31 mouse cellular contexts compared by ENCODE assay signal in genomic region chr4:155508614-155509013, GRCm38 (mm10). TPM values are rescaled to one million over a fixed set of nuclear protein-coding genes. Genes with fewer than 3 reads are reported as not detected.
DNase-seq lines count a peak whose midpoint lies in the region; ATAC-seq and TF ChIP-seq lines count a peak whose summit lies in the region.
"Had no signal": no experiment of that assay in that cellular context is flagged by ENCODE, and none has a peak within 500 bp of the region (broad histone marks: within the 10 kb centered on the region; RNA-seq: fewer than 3 reads in every experiment).

No protein-coding gene starts in this region.

- peak; percentile 36 for DNase-seq in A20 (ENCODE audit: low read depth, low spot score)
- peak; percentile 47 for DNase-seq in Muller cell, postnatal 12 days (ENCODE audit: inconsistent ontology term)
- no peak for DNase-seq in gastrocnemius, adult 8-10 months (ENCODE audit: low spot score in 2 of 2)
- DNase-seq in lung, postnatal 25 days (ENCODE audit: low spot score), result no peak
- DNase-seq: adrenal gland, adult 8-10 months; adrenal gland, postnatal 25 days; B cell, adult 2 months; cerebellum, adult 11-12 months; cerebellum, adult 9-11 months; cerebellum, postnatal 25 days; embryo, embryonic 11 days; gastrocnemius, postnatal 10 days; gastrocnemius, postnatal 36 days; kidney, adult 11 months; kidney, adult 8-10 months had no signal

- H3K27me3 ChIP-seq in intestine, postnatal 0 days (replicated peaks; ENCODE audit: control insufficient read depth, insufficient read depth, low read length), result no peaks in the 10 kb centered on the region
- H3K27me3 ChIP-seq in intestine, embryonic 15.5 days (replicated peaks), result no peaks in the 10 kb centered on the region
- H3K27me3 ChIP-seq: embryonic facial prominence, embryonic 13.5 days; forebrain, embryonic 12.5 days; forebrain, embryonic 15.5 days; hindbrain, embryonic 13.5 days had no signal

- ATAC-seq in intestine, postnatal 0 days, result no peak
- ATAC-seq in intestine, embryonic 15.5 days, result no peak
- 0 out of 2 replicates have a peak, but pooled peaks have one; percentile 10 for ATAC-seq in granulocyte monocyte progenitor cell, adult 5-6 weeks (replicated peaks; ENCODE audit: poor library complexity, severe bottlenecking)
- ATAC-seq: forebrain, embryonic 15.5 days; hindbrain, embryonic 16.5 days; inflammation-experienced regulatory T-cells, adult 6 months had no signal

- H3K9me3 ChIP-seq in intestine, postnatal 0 days (ENCODE audit: control insufficient read depth), result no peaks in the 10 kb centered on the region
- H3K9me3 ChIP-seq in intestine, embryonic 15.5 days, result no peaks in the 10 kb centered on the region
- H3K9me3 ChIP-seq: embryonic facial prominence, embryonic 10.5 days; embryonic facial prominence, embryonic 13.5 days; forebrain, embryonic 12.5 days; forebrain, embryonic 15.5 days; hindbrain, embryonic 13.5 days had no signal

- no peak for TF ChIP-seq CTCF in intestine, postnatal 0 days (IDR thresholded peaks at IDR 0.05; ENCODE audit: low read depth)

- H3K9ac ChIP-seq in intestine, postnatal 0 days (ENCODE audit: low read depth, low read length), result no peak overlapping the region
- no peak overlapping the region for H3K9ac ChIP-seq in intestine, embryonic 15.5 days
- H3K9ac ChIP-seq: embryonic facial prominence, embryonic 13.5 days; forebrain, embryonic 12.5 days; forebrain, embryonic 15.5 days; hindbrain, embryonic 13.5 days had no signal

- WGBS in intestine, postnatal 0 days, result 60% methylated on average over 4 of the region's 4 CpGs
- WGBS in intestine, embryonic 15.5 days, result 85% methylated on average over 4 of the region's 4 CpGs

- H3K36me3 ChIP-seq in intestine, postnatal 0 days (ENCODE audit: control insufficient read depth, insufficient read depth), result peaks cover 7% of the 10 kb centered on the region; the same call in 1 of the 2 replicates
- no peaks in the 10 kb centered on the region for H3K36me3 ChIP-seq in intestine, embryonic 15.5 days
- H3K36me3 ChIP-seq: forebrain, embryonic 12.5 days; forebrain, embryonic 15.5 days; hindbrain, embryonic 13.5 days had no signal

- no peak overlapping the region for H3K4me3 ChIP-seq in intestine, postnatal 0 days (ENCODE audit: low read depth, low read length)
- no peak overlapping the region for H3K4me3 ChIP-seq in intestine, embryonic 15.5 days (replicated peaks)
- H3K4me3 ChIP-seq: embryonic facial prominence, embryonic 10.5 days; embryonic facial prominence, embryonic 13.5 days; erythroblast, embryonic 14.5 days; forebrain, embryonic 12.5 days; forebrain, embryonic 15.5 days; hindbrain, embryonic 13.5 days had no signal

- H3K4me1 ChIP-seq in intestine, postnatal 0 days (replicated peaks; ENCODE audit: control insufficient read depth, insufficient read depth, low read length), result 0 out of 2 replicates have a peak, but pooled peaks cover 7% of the 10 kb centered on the region
- H3K4me1 ChIP-seq in intestine, embryonic 15.5 days (replicated peaks), result peaks cover 10% of the 10 kb centered on the region

- no peak overlapping the region for H3K4me2 ChIP-seq in intestine, postnatal 0 days (replicated peaks; ENCODE audit: low read depth)
- H3K4me2 ChIP-seq in intestine, embryonic 15.5 days (replicated peaks), result no peak overlapping the region
- H3K4me2 ChIP-seq: embryonic facial prominence, embryonic 13.5 days; forebrain, embryonic 12.5 days; forebrain, embryonic 15.5 days; heart, embryonic 11.5 days; hindbrain, embryonic 13.5 days had no signal

- peak overlapping the region; percentile 31; the same call in 1 of the 2 replicates for H3K27ac ChIP-seq in intestine, postnatal 0 days (ENCODE audit: low read depth, low read length)
- no peak overlapping the region for H3K27ac ChIP-seq in intestine, embryonic 15.5 days
- H3K27ac ChIP-seq: embryonic facial prominence, embryonic 10.5 days; embryonic facial prominence, embryonic 13.5 days; forebrain, embryonic 12.5 days; forebrain, embryonic 15.5 days; hindbrain, embryonic 13.5 days had no signal

RNA-seq across cellular contexts. Expression of gene Gnb1, which starts 17.5 kb away (rescaled TPM):
- 336 and 354 TPM in 2 replicates for polyA plus RNA-seq in intestine, postnatal 0 days (2015; fragmentation: Nextera tagmentation; extraction: Ambion mirVana)
- polyA plus RNA-seq in intestine, embryonic 15.5 days (2015; fragmentation: Nextera tagmentation; extraction: Ambion mirVana), result 460 and 467 TPM in 2 replicates
- 220 and 223 TPM in 2 replicates for total RNA-seq in granulocyte monocyte progenitor cell, adult 5-6 weeks (2014; fragmentation: Nextera tagmentation)
- 135 and 137 TPM in 2 replicates for total RNA-seq in granulocyte monocyte progenitor cell, adult 5-6 weeks (2017)
- total RNA-seq in gastrocnemius, adult 8-10 months (2022), result 10 to 100 TPM; 44.1 to 58.4 (median 47.3) TPM

RNA-seq across cellular contexts. Expression of gene Tmem52, which starts 39.7 kb away (rescaled TPM):
- 15.9 and 16.2 TPM in 2 replicates for polyA plus RNA-seq in intestine, postnatal 0 days (2015; fragmentation: Nextera tagmentation; extraction: Ambion mirVana)
- polyA plus RNA-seq in intestine, embryonic 15.5 days (2015; fragmentation: Nextera tagmentation; extraction: Ambion mirVana), result 2.1 and 2.2 TPM in 2 replicates
- total RNA-seq in granulocyte monocyte progenitor cell, adult 5-6 weeks (2014; fragmentation: Nextera tagmentation), result not detected in 2 replicates
- total RNA-seq in granulocyte monocyte progenitor cell, adult 5-6 weeks (2017), result not detected in 2 replicates
- 100 to 1,000 TPM; 139 to 250 (median 181) TPM for total RNA-seq in gastrocnemius, adult 8-10 months (2022)
- total RNA-seq: common myeloid progenitor, adult 5-6 weeks; hematopoietic stem cell, adult 5-6 weeks; MEL had no signal
- polyA plus RNA-seq: embryonic facial prominence, embryonic 10.5 days; erythroblast, embryonic 14.5 days; forebrain, embryonic 12.5 days; heart, embryonic 11.5 days; heart, embryonic 14.5 days; hindbrain, embryonic 13.5 days; inflammation-experienced regulatory T-cells, adult 6 months had no signal

RNA-seq across cellular contexts. Expression of gene Nadk, which starts 53.6 kb away (rescaled TPM):
- 46.7 and 49.2 TPM in 2 replicates for polyA plus RNA-seq in intestine, postnatal 0 days (2015; fragmentation: Nextera tagmentation; extraction: Ambion mirVana)
- 91.6 and 93.4 TPM in 2 replicates for polyA plus RNA-seq in intestine, embryonic 15.5 days (2015; fragmentation: Nextera tagmentation; extraction: Ambion mirVana)
- 70.8 and 90.6 TPM in 2 replicates for total RNA-seq in granulocyte monocyte progenitor cell, adult 5-6 weeks (2014; fragmentation: Nextera tagmentation)
- total RNA-seq in granulocyte monocyte progenitor cell, adult 5-6 weeks (2017), result 74.1 and 76.1 TPM in 2 replicates
- total RNA-seq in gastrocnemius, adult 8-10 months (2022), result 10 to 100 TPM; 10.8 to 19.0 (median 15.8) TPM

Comparison
In these comparisons a context has a peak if more than half of its experiments do, and no peak if none do; other contexts are left out.
1. DNase-seq: peak in A20 (single experiment) and Muller cell, postnatal 12 days (single experiment); none in gastrocnemius, adult 8-10 months (0 of 2) and lung, postnatal 25 days (single experiment).
2. RNA of gene Tmem52, which starts 39.7 kb away (total RNA-seq): 139 to 250 TPM in gastrocnemius, adult 8-10 months; not detected in granulocyte monocyte progenitor cell, adult 5-6 weeks; every median in the first group is over 100 times any median in the second.